Mouse (Mus musculus) heart, embryonic 13.5 days (tissue): Measurements from ENCODE around the gene 1810055G02Rik. TPM values are rescaled to one million over a fixed set of nuclear protein-coding genes. Genes with fewer than 3 reads are reported as not detected.

ENCODE experiments used
- ATAC-seq: fragments of 200-750 bp; cut with Nextera tagmentation; 2 replicates; pipeline ENCODE4 v1.8.0; 2017; ENCODE audit warnings: moderate TSS enrichment; ENCODE audit not compliant: insufficient number of reproducible peaks, low FRiP score, low TSS enrichment; ENCODE audit errors: extremely low read depth
- H3K27ac ChIP-seq: fragments of 300-500 bp; sonication (generic); replicated peaks from 2 replicates; pipeline ENCODE4 v1.5.1; 2015; ENCODE audit warnings: moderate library complexity, mild to moderate bottlenecking, inconsistent platforms
- H3K27me3 ChIP-seq: fragments of 300-500 bp; sonication (generic); replicated peaks from 2 replicates; pipeline ENCODE4 v1.6.1; 2015; ENCODE audit warnings: mild to moderate bottlenecking, inconsistent platforms
- H3K36me3 ChIP-seq: fragments of 300-500 bp; sonication (generic); 2 replicates; pipeline ENCODE4 v1.6.1; 2015; ENCODE audit warnings: mild to moderate bottlenecking, inconsistent platforms
- H3K4me1 ChIP-seq: fragments of 300-500 bp; sonication (generic); 2 replicates; pipeline ENCODE4 v1.6.1; 2015; ENCODE audit warnings: inconsistent platforms
- H3K4me2 ChIP-seq: fragments of 300-500 bp; sonication (generic); 2 replicates; pipeline ENCODE4 v1.6.1; 2015; ENCODE audit warnings: inconsistent platforms, mild to moderate bottlenecking, moderate library complexity
- H3K4me3 ChIP-seq: fragments of 300-500 bp; sonication (generic); 2 replicates; pipeline ENCODE4 v1.5.1; 2015; ENCODE audit warnings: moderate library complexity, mild to moderate bottlenecking, inconsistent platforms
- H3K9ac ChIP-seq: fragments of 300-500 bp; sonication (generic); 2 replicates; pipeline ENCODE4 v1.6.1; 2015; ENCODE audit warnings: inconsistent platforms, mild to moderate bottlenecking, moderate library complexity
- H3K9me3 ChIP-seq: fragments of 300-500 bp; sonication (generic); 2 replicates; pipeline ENCODE4 v1.6.1; 2016; ENCODE audit warnings: inconsistent platforms
- WGBS: fragments of 180-500 bp; shearing (Covaris S2); methylation state at CpG from one replicate; pipeline ENCODE4 v1.1.7; 2015; ENCODE audit warnings: mixed read lengths; 5-methylcytosine and 5-hydroxymethylcytosine counted together
- polyA plus RNA-seq: library from polyadenylated mRNA; unstranded; fragments of >200 nt; fragmentation: Nextera tagmentation; extraction: Ambion mirVana; gene quantifications from 2 replicates; pipeline ENCODE4 v1.2.1, GENCODE M21; 2015

Gene 1810055G02Rik
- polyA plus RNA-seq, 1 experiment from 2014 or later, result 26.2 TPM

DNA sequence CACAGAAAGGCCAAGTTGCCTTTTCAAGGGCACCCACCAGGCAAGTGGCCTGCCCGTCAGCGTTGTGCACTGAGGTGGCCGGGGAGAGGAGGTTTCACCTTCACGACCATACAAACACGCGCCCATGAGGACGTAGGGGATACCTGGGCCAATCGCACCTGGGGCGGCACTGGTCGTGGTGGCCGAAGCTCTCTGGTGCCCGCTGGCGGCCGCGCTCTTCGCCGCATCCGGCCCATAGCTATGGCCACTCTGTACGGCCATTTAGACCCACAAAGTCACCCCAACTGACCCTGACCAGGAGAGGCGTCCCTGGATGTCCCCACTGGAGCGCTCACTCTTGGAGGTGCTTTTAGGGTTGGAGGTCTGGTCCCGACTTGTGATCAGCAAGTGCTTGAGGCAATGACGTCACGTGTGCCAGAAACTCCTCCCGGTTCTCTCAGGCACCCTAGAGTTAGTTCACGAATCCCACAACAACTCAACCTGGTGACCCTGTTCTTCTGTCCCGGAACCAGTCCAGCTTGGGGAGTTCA, 11.3 kb downstream of the 1810055G02Rik start:
- Histone ChIP-seq H3K27me3 (no peaks in the 10 kb centered on the region), H3K9me3 (no peaks in the 10 kb centered on the region), H3K27ac (0 out of 2 replicates have a peak overlapping the region, but pooled peaks have one; percentile 30), H3K4me1 (peaks cover 15% of the 10 kb centered on the region), H3K36me3 (peaks cover 40% of the 10 kb centered on the region), H3K4me2 (peak overlapping the region; percentile 93), H3K4me3 (peak overlapping the region; percentile 57), H3K9ac (peak overlapping the region; percentile 78)
- WGBS, result 1% methylated on average over 27 of the region's 27 CpGs
- ATAC-seq, result 0 out of 2 replicates have a peak, but pooled peaks have one; percentile 9

DNA sequence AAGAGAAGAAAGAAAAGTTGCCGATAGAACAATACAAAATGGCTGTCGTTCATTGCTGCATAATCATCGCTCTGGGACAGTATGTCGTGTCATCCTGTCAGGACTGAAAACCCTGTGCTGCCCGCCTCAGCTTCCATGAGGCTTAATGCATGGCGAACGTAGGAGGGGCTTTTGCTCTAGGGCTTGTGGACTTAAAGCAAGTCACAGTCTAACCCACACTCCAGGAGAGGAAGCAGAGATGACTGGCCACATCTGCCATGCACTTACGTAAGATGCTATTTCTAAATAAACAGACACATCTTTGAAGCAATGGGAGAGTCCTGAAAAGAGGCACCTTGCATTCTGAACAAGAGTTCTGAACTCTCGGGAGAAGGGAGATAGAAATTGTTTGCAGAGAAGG, 15.1 kb downstream of the 1810055G02Rik start:
- Histone ChIP-seq H3K36me3 (peaks cover 3% of the 10 kb centered on the region; the same call in 1 of the 2 replicates), H3K9ac (no peak overlapping the region), H3K4me1 (peaks cover 15% of the 10 kb centered on the region), H3K4me3 (no peak overlapping the region), H3K4me2 (no peak overlapping the region), H3K27me3 (no peaks in the 10 kb centered on the region), H3K27ac (no peak overlapping the region), H3K9me3 (no peaks in the 10 kb centered on the region)
- no peak for ATAC-seq
- 86% methylated on average over 9 of the region's 9 CpGs for WGBS

GRCm38 (mm10) chr19:3723904-3724303, 15.8 kb downstream of the 1810055G02Rik start:
- H3K4me3 ChIP-seq, result no peak overlapping the region
- H3K27me3 ChIP-seq, result no peaks in the 10 kb centered on the region
- no peaks in the 10 kb centered on the region for H3K9me3 ChIP-seq
- no peak overlapping the region for H3K27ac ChIP-seq
- no peak overlapping the region for H3K4me2 ChIP-seq
- no peak overlapping the region for H3K9ac ChIP-seq
- H3K36me3 ChIP-seq, result no peaks in the 10 kb centered on the region
- ATAC-seq, result no peak
- peaks cover 12% of the 10 kb centered on the region for H3K4me1 ChIP-seq
- 74% methylated on average over 4 of the region's 4 CpGs for WGBS

DNA sequence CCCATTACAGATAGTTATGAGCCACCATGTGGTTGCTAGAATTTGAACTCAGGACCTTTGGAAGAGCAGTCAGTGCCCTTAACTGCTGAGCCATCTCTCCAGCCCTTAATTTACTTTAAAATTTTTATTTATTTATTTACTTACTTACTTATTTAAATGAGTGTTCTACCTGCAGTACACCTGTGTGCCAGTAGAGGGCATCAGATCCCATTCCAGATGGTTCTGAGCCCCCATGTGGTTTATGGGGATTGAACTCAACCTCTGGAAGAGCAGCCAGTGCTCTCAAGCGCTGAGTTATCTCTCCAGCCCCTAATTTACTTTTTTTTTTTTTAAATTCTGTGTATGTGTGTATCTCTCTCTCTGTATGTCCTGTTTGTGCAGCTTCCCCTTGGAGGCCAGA, 16.7 kb downstream of the 1810055G02Rik start:
- Histone ChIP-seq H3K4me1 (peaks cover 4% of the 10 kb centered on the region), H3K9ac (no peak overlapping the region), H3K4me2 (no peak overlapping the region), H3K27ac (no peak overlapping the region), H3K9me3 (no peaks in the 10 kb centered on the region), H3K27me3 (no peaks in the 10 kb centered on the region), H3K36me3 (no peaks in the 10 kb centered on the region), H3K4me3 (no peak overlapping the region)
- no peak for ATAC-seq
- 17% methylated on average over 1 of the region's 1 CpGs for WGBS

- Histone ChIP-seq H3K9me3 (no peaks in the 10 kb centered on the region), H3K4me1 (no peaks in the 10 kb centered on the region), H3K4me3 (no peak overlapping the region), H3K4me2 (no peak overlapping the region), H3K9ac (no peak overlapping the region), H3K27me3 (no peaks in the 10 kb centered on the region), H3K27ac (no peak overlapping the region), H3K36me3 (no peaks in the 10 kb centered on the region)
- ATAC-seq, result no peak
- 48% methylated on average over 2 of the region's 2 CpGs for WGBS
Observed at GRCm38 (mm10) chr19:3728901-3729300, 20.8 kb downstream of the 1810055G02Rik start.

GRCm38 (mm10) chr19:3730781-3731646, 22.9 kb downstream of the 1810055G02Rik start:
- Histone ChIP-seq H3K4me1 (no peaks in the 10 kb centered on the region), H3K9me3 (no peaks in the 10 kb centered on the region), H3K9ac (no peak overlapping the region), H3K27ac (no peak overlapping the region), H3K4me2 (no peak overlapping the region), H3K4me3 (no peak overlapping the region), H3K36me3 (no peaks in the 10 kb centered on the region), H3K27me3 (no peaks in the 10 kb centered on the region)
- ATAC-seq, result no peak
- 65% methylated on average over 7 of the region's 7 CpGs for WGBS

GRCm38 (mm10) chr19:3736001-3736400, 27.9 kb downstream of the 1810055G02Rik start:
- H3K4me1 ChIP-seq, result no peaks in the 10 kb centered on the region
- H3K27me3 ChIP-seq, result no peaks in the 10 kb centered on the region
- no peak overlapping the region for H3K9ac ChIP-seq
- no peaks in the 10 kb centered on the region for H3K9me3 ChIP-seq
- no peaks in the 10 kb centered on the region for H3K36me3 ChIP-seq
- no peak overlapping the region for H3K27ac ChIP-seq
- H3K4me3 ChIP-seq, result no peak overlapping the region
- 82% methylated on average over 3 of the region's 3 CpGs for WGBS
- H3K4me2 ChIP-seq, result no peak overlapping the region
- ATAC-seq, result no peak

DNA sequence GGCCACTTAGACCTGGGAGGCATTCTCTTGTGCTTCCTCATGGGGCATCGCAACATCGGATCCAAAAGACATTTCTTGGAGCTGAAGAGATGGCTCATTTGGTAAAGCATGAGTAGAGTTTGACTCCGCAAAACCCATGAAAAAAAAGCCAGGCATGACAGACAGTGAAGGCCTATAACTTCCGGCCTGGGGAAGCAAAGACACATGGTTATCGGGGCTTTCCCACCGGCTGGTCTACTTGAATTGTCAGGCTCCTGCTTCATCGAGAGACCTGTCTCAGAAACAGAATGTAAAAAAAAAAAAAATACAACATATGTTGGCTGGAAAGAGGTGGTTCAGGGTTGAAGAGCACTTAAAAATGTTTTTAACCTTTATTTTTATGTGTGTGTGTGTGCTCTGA, 31.6 kb downstream of the 1810055G02Rik start:
- Histone ChIP-seq H3K27ac (no peak overlapping the region), H3K4me2 (no peak overlapping the region), H3K4me3 (no peak overlapping the region), H3K27me3 (no peaks in the 10 kb centered on the region), H3K4me1 (peaks cover 6% of the 10 kb centered on the region; the same call in 1 of the 2 replicates), H3K36me3 (no peaks in the 10 kb centered on the region), H3K9ac (no peak overlapping the region), H3K9me3 (no peaks in the 10 kb centered on the region)
- WGBS, result 86% methylated on average over 7 of the region's 7 CpGs
- ATAC-seq, result no peak

- no peak for ATAC-seq
- H3K9me3 ChIP-seq, result peaks cover 6% of the 10 kb centered on the region
- H3K4me3 ChIP-seq, result no peak overlapping the region
- H3K4me2 ChIP-seq, result no peak overlapping the region
- H3K9ac ChIP-seq, result no peak overlapping the region
- no peak overlapping the region for H3K27ac ChIP-seq
- peaks cover 6% of the 10 kb centered on the region; the same call in 1 of the 2 replicates for H3K4me1 ChIP-seq
- WGBS, result 61% methylated on average over 4 of the region's 4 CpGs
- no peaks in the 10 kb centered on the region for H3K27me3 ChIP-seq
- no peaks in the 10 kb centered on the region for H3K36me3 ChIP-seq
Observed at GRCm38 (mm10) chr19:3742716-3743115, 34.6 kb downstream of the 1810055G02Rik start.

DNA sequence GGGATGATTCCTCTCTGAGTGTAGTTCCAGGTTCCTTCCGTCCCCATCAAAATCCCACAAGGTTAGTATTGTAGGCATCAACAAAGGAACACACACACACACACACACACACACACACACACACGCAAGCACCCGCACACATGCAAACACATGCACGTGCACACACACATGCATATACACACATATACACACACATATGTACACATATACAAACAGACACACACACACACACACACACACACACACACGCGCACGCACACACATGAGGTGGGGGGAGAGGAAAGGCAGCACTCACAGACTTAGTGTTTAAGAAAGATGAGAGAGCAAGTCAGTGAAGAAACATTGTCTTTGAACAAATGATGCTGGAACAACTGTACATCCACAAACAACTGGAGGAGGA, 35.3 kb downstream of the 1810055G02Rik start:
- Histone ChIP-seq H3K4me1 (peaks cover 6% of the 10 kb centered on the region; the same call in 1 of the 2 replicates), H3K36me3 (no peaks in the 10 kb centered on the region), H3K4me2 (peak overlapping the region; percentile 79), H3K4me3 (peak overlapping the region; percentile 65; the same call in 1 of the 2 replicates), H3K27ac (no peak overlapping the region), H3K27me3 (no peaks in the 10 kb centered on the region), H3K9me3 (peaks cover 6% of the 10 kb centered on the region), H3K9ac (no peak overlapping the region)
- WGBS, result 88% methylated on average over 7 of the region's 7 CpGs
- ATAC-seq, result no peak

DNA sequence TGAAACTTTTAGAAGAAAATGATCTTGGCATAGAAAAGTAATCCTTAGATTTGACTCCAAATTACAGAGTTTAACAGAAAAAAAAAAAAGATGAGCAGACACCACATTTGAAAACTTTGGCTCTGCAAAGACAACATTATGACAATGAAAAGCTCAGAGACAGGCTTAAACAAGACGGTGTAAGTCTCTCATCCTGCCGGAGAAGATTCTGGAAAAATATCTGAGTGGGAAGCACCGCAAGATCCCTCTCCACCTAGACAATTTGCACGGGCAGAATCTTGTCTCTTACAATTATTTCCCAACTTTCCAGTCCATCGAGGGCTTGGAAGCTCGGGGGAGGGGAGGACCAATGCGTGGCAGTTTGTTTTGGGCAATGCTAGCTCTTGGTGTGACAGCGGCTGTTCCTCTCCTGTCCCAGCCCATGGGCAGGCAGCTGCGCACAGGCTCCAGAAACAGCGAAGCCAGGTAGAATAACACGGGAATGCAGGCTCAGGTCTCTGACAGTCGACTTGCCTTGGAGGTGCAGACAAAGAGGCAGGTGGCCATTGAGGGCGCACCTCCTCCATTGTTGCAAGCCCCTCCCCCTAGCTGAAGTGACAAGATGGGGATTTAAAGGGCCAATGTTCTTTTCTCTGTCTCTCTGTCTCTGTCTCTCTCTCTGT, 35.9 kb downstream of the 1810055G02Rik start:
- Histone ChIP-seq H3K9me3 (peaks cover 10% of the 10 kb centered on the region), H3K36me3 (no peaks in the 10 kb centered on the region), H3K4me1 (peaks cover 6% of the 10 kb centered on the region; the same call in 1 of the 2 replicates), H3K27me3 (no peaks in the 10 kb centered on the region), H3K4me3 (peak overlapping the region; percentile 65), H3K27ac (peak overlapping the region; percentile 64), H3K9ac (peak overlapping the region; percentile 81), H3K4me2 (peak overlapping the region; percentile 79)
- 4% methylated on average over 13 of the region's 13 CpGs for WGBS
- ATAC-seq, result no peak
